Mouse (Mus musculus) liver, postnatal 0 days (tissue): ENCODE results near the gene Blmh.
"Not testable (repeated sequence)": the region's sequence is repeated elsewhere in the genome, so short reads cannot be mapped to it uniquely, and the experiment has no call there.

Source experiments
- CTCF ChIP-seq: sonication (generic); IDR thresholded peaks from 2 replicates; pipeline ENCODE4 v1.5.1; 2016; ENCODE audit warnings: antibody characterized with exemption, low read depth
- EP300 ChIP-seq: IDR thresholded peaks from 2 replicates; pipeline ENCODE4 v1.6.1; 2016; ENCODE audit warnings: antibody characterized with exemption, low read depth, mild to moderate bottlenecking

DNA sequence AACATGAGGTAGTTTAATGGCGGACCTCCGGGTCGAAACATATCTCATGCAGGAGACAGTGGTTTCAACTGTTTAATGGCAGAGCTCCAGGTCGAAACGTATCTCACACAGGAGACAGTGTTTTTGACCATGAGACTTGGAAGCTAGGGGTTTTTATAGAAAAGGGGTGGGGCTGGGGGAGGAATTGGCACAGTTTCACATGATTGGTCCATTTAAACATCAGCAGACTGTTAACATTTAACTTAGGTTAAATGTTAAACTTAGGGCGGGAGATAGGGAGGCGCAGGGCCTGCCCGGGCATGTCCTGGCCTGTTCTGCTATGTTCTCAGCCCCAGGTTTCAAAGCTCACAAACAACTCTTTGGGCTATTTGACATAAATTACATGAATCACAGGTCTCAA lies 4.0 kb downstream of the Blmh start:
- not testable (repeated sequence) for TF ChIP-seq EP300, CTCF
